Mouse (Mus musculus) heart, postnatal 36 days (tissue): ENCODE measurements at regions not wholly inside any gene's neighbourhood (a gene's known extent, or its start where the extent isn't known, plus 50 kb on each side); places are given as distances from the start of the nearest gene placed in this dataset.
A peak's percentile ranks its signal among the peaks of the same experiment; 100 is the strongest.
"Not testable (repeated sequence)": the region's sequence is repeated elsewhere in the genome, so short reads cannot be mapped to it uniquely, and the experiment has no call there.

Experiments used
- DNase-seq, 2 experiments: peaks; one replicate each; pipeline ENCODE4 v3.0.0; 2021 to 2022
- intact Hi-C: fragments of 180-260 bp; cut with DNase I; formaldehyde crosslinking; loops from one replicate; pipeline ENCODE4 v1.15.1; 2025

DNA sequence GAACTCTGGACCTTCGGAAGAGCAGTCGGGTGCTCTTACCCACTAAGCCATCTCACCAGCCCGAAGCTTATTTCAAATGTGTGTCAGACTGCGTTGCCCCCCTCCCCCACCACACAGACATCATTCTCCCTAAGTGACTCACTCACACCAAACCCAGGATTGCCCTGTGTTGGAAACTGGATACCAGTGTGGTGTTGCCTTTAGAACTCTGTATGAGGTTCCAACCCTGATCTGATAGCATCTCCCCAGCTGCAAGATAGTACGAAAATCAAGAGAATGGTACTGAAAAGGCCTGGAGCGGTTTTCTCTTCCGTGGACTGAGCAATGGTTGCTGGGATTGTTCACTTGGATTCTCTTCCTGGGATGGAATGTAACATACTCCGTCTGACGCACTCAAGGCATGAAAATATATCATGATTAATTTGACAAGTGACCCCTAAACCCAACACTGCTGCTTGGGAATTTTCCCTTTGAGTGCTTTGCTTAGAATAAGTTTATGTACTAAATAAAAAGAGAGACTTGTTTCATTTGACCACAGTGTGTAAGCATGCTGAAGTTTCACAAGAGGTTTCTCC, 63.0 kb downstream of the Hand2 start:
- no peak for DNase-seq
- intact Hi-C loops = no loop called here

DNA sequence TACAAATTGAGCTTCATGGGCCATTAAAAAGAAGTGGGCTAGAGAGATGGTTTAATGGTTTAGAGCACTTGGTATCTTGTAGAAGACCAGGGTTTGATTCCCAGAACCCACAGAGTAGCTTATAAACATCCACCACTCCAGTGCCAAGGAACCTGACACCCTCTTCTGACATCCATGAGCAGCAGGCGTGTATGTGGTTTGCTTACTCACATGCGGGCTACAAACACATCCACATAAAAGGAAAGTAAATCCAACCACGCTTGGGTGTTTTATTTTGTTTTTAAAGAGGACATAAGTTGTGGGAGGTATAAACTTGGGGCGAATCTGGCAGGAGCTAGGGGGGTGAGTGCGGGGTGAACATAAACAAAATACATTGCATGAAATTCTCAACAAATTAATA, 66.8 kb downstream of the Hand2 start:
- no peak for DNase-seq
- intact Hi-C loops = no loop called here

- intact Hi-C loops = no loop called here
- peak in 1 of 2 experiments; percentile 14 for DNase-seq
Measured at GRCm38 (mm10) chr8:57388579-57388978, 67.1 kb upstream of the Scrg1 start.

DNA sequence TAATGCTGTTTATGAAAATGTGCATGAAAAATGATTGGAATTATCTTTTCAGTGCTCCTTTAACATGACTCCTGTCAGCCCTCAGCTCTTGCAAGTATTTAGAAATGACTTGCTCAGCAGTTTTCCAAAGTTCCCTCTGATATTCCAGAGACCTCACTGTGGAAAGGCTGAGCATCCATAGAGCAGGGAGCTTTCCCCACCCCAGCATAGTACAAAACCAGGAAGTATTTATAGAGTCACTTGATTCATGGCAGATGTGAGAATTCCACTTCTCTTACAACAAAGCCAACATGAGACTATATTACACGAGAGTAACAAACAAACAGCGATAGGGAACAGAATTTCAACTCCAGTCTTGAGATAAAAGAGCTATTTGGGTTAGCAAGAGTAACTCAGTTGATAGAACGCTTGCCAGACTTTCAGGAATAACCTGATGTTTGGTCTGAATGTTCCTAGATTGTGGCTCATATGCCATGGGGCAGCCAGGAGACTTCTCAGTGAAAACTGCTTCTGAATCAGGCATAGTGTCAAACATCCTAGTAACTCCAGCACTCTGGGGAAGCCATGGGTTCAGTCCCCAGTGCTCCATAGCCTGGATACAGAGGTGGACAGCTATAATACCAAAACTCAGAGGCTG, 57.6 kb upstream of the Scrg1 start:
- no peak for DNase-seq

DNA sequence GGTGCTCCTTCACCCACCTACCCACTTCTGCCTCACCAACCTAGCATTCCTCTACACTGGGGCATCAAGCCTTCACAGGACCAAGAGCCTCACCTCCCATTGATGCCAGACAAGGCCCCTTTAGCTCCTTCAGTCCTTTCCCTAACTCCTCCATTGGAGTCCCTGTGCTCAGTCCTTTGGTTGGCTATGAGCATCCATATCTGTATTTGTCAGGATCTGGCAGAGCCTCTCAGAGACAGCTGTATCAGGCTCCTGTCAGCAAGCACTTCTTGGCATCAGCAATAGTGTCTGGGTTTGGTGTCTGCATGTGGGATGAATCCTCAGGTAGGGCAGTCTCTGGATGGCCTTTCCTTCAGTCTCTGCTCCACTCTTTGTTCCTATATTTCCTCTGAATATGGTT, 55.6 kb upstream of the Scrg1 start:
- not testable (repeated sequence) for DNase-seq
- intact Hi-C loops = loop anchor here (5.0 kb wide), 1 partner anchor 43 kb away; no protein-coding TSS in a partner anchor

More for the DNA sequence above, 57.6 kb upstream of the Scrg1 start:
- intact Hi-C loops = no loop called here

GRCm38 (mm10) chr8:57400776-57401631, 54.7 kb upstream of the Scrg1 start:
- peak in 1 of 2 experiments; percentile 29 for DNase-seq
- intact Hi-C loops = loop anchor here (5.0 kb wide), 1 partner anchor 44 kb away; no protein-coding TSS in a partner anchor

- DNase-seq = no peak
- intact Hi-C loops = loop anchor here (5.0 kb wide), 1 partner anchor 44 kb away; no protein-coding TSS in a partner anchor
Measured at GRCm38 (mm10) chr8:57401661-57402060, 54.1 kb upstream of the Scrg1 start.

DNA sequence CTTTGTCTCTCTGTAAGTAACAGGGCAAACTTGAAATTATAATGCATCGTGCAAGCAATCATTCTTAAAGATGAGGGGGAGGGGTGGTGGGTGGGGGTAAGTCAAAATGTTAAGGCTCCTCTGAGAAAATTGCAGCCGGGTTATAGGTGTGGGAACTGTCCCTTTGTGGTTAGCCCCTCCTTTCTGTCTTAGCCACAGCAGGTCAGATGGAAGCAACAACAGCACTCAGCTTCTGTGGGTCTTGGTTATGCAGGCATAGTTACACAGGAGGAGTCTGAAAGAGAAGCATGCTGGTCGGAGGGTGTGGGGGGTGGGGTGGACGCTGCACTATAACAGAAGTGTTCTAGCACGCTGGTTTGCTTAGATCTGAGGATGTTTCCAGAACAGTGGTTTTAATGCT, 53.5 kb upstream of the Scrg1 start:
- intact Hi-C loops = loop anchor here (5.0 kb wide), 1 partner anchor 45 kb away; no protein-coding TSS in a partner anchor

DNA sequence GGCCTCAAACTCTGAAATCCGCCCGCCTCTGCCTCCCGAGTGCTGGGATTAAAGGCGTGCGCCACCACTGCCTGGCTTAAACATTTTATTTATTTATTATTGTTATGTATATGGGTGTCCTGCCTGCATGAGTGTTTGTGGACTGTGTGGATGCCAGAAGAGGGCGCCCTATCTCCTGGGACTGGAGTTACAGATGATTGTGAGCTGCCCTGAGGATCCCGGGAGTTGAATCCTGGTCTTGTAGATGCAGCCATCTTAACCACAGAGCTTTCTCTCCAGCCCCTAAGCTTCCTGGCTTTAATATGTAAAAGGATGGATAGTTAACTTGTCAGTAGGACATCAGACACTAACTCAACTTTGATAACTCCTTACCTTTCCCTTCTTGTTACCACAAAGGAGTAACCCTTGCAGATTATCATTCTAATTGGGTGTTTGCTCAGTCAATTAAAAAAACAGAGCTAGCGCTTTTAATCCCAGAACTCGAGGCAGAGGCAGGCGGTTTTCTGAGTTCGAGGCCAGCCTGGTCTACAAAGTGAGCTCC, 52.0 kb upstream of the Scrg1 start:
- DNase-seq = no peak
- intact Hi-C loops = loop anchor here (5.0 kb wide), 1 partner anchor 46 kb away; no protein-coding TSS in a partner anchor

More for the DNA sequence above, 53.5 kb upstream of the Scrg1 start:
- no peak for DNase-seq

GRCm38 (mm10) chr8:57405277-57405817, 50.4 kb upstream of the Scrg1 start:
- no peak for DNase-seq
- intact Hi-C loops = no loop called here
